Mouse (Mus musculus) heart, embryonic 10.5 days (tissue): ENCODE results near the gene Arhgap4. TPM values are rescaled to one million over a fixed set of nuclear protein-coding genes. Genes with fewer than 3 reads are reported as not detected.

Source experiments
- DNase-seq: peaks from one replicate; pipeline ENCODE4 v3.0.0-alpha.2; 2017; ENCODE audit warnings: low spot score
- H3K27ac ChIP-seq: fragments of 300-500 bp; sonication (generic); 2 replicates; pipeline ENCODE4 v1.5.1; 2016; ENCODE audit warnings: mild to moderate bottlenecking
- H3K27me3 ChIP-seq: fragments of 300-500 bp; sonication (generic); 2 replicates; pipeline ENCODE4 v1.6.1; 2016; ENCODE audit warnings: mild to moderate bottlenecking; ENCODE audit not compliant: poor library complexity, insufficient read depth, severe bottlenecking
- H3K36me3 ChIP-seq: fragments of 300-500 bp; sonication (generic); 2 replicates; pipeline ENCODE4 v1.6.1; 2016; ENCODE audit warnings: mild to moderate bottlenecking, moderate library complexity
- H3K4me1 ChIP-seq: fragments of 300-500 bp; sonication (generic); 2 replicates; pipeline ENCODE4 v1.6.1; 2016; ENCODE audit warnings: mild to moderate bottlenecking
- H3K4me3 ChIP-seq: fragments of 300-500 bp; sonication (generic); 2 replicates; pipeline ENCODE4 v1.5.1; 2016; ENCODE audit warnings: mild to moderate bottlenecking, moderate library complexity
- H3K9me3 ChIP-seq: fragments of 300-500 bp; sonication (generic); 2 replicates; pipeline ENCODE4 v1.6.1; 2016; ENCODE audit warnings: mild to moderate bottlenecking, moderate library complexity
- WGBS: fragments of 180-500 bp; shearing (Covaris S2); methylation state at CpG from one replicate; pipeline ENCODE4 v1.1.7; 2016; 5-methylcytosine and 5-hydroxymethylcytosine counted together
- polyA plus RNA-seq: library from polyadenylated mRNA; unstranded; fragments of >200 nt; fragmentation: Nextera tagmentation; extraction: Ambion mirVana; gene quantifications from 2 replicates; pipeline ENCODE4 v1.2.1, GENCODE M21; 2016

Arhgap4 gene
- polyA plus RNA-seq, 1 experiment from 2014 or later = 3.0 TPM

DNA sequence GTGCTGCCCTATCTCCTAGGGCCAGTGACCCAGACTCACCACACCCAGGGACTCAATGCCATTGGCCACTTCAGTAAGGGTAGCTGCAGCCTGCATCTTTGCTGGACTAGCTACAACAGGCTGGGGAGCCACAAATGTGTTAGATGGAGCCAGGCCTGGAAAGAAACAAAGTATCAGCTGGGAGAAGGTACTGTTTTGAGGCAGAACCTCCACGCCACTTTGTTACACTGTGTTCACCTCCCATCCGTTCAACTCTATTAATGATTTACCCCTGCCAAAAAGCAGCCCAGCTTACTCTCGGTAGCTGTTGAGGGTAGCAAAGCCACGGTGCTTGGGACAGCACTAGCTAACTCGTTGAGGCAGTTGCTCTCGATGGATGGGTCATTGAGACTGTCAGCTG, 25.2 kb upstream of the Arhgap4 start:
- Histone ChIP-seq H3K27ac (no peak overlapping the region), H3K4me3 (no peak overlapping the region), H3K27me3 (no peaks in the 10 kb centered on the region), H3K9me3 (no peaks in the 10 kb centered on the region), H3K36me3 (peaks cover 98% of the 10 kb centered on the region), H3K4me1 (no peaks in the 10 kb centered on the region)
- WGBS = 85% methylated on average over 6 of the region's 6 CpGs
- no peak for DNase-seq

DNA sequence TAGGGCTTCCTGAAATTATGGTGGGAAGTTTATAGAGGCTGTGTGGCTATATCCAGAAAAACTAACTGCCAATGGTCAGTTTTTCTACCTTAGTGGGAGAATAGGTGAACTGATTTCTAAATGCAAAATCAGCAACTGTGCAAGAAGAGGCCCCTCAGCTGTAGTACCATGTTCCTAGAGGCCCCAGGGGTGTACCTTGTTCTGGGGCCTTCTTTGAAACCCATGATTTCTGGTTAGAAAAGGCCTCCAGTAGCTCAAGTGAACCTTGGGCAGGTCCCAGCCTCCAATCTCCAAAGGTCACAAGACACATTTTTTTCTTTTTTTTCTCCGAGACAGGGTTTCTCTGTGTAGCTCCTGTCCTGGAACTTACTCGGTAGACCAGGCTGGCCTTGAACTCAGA, 20.6 kb upstream of the Arhgap4 start:
- H3K4me3 ChIP-seq = no peak overlapping the region
- H3K27ac ChIP-seq = no peak overlapping the region
- DNase-seq = no peak
- WGBS = 73% methylated on average over 2 of the region's 2 CpGs
- H3K9me3 ChIP-seq = no peaks in the 10 kb centered on the region
- peaks cover 56% of the 10 kb centered on the region for H3K36me3 ChIP-seq
- no peaks in the 10 kb centered on the region for H3K4me1 ChIP-seq
- H3K27me3 ChIP-seq = no peaks in the 10 kb centered on the region

DNA sequence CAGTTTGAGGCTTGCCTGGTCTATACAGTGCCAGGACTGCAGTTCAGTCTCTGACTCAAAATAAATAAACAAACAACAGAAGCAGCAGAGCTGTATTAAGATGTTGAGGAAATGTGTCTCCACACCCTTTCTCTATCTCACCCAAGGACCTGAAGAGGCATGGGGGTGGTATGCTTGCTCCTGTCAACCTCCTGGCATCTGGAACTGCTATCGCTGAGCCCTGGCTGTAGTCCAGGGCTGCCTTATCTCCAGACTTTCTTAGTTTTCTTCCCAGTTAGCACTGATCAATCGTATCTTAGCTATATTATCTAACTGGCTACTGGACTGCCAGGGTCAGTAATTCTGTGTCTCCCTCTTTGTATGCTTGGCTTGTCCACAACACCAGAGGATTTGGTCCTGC, 20.2 kb upstream of the Arhgap4 start:
- no peaks in the 10 kb centered on the region for H3K4me1 ChIP-seq
- H3K27ac ChIP-seq = no peak overlapping the region
- H3K4me3 ChIP-seq = no peak overlapping the region
- no peak for DNase-seq
- 63% methylated on average over 2 of the region's 2 CpGs for WGBS
- peaks cover 52% of the 10 kb centered on the region for H3K36me3 ChIP-seq
- H3K9me3 ChIP-seq = no peaks in the 10 kb centered on the region
- no peaks in the 10 kb centered on the region for H3K27me3 ChIP-seq

DNA sequence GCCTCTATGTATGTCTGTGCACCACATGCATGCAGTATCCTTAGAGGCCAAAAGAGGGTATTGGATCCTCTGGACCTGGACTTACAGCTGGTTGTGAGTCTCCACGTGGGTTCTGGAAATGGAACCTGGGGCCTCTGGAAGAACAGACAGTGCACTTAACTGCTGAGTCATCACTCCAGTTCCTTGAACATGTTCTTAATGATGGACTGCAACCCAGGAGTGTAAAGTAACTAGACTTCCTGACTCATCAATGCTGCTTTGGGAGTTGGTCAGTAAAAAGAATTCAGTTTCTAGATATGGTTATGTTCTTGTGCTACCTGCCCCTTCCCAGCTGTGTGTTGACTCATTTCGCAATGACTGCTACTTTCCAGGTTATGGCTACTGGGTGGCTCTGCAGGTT, 10.2 kb upstream of the Arhgap4 start:
- H3K4me1 ChIP-seq = no peaks in the 10 kb centered on the region
- H3K4me3 ChIP-seq = no peak overlapping the region
- 78% methylated on average over 2 of the region's 2 CpGs for WGBS
- no peaks in the 10 kb centered on the region for H3K27me3 ChIP-seq
- peaks cover 7% of the 10 kb centered on the region; the same call in 1 of the 2 replicates for H3K36me3 ChIP-seq
- DNase-seq = no peak
- no peaks in the 10 kb centered on the region for H3K9me3 ChIP-seq
- H3K27ac ChIP-seq = no peak overlapping the region

DNA sequence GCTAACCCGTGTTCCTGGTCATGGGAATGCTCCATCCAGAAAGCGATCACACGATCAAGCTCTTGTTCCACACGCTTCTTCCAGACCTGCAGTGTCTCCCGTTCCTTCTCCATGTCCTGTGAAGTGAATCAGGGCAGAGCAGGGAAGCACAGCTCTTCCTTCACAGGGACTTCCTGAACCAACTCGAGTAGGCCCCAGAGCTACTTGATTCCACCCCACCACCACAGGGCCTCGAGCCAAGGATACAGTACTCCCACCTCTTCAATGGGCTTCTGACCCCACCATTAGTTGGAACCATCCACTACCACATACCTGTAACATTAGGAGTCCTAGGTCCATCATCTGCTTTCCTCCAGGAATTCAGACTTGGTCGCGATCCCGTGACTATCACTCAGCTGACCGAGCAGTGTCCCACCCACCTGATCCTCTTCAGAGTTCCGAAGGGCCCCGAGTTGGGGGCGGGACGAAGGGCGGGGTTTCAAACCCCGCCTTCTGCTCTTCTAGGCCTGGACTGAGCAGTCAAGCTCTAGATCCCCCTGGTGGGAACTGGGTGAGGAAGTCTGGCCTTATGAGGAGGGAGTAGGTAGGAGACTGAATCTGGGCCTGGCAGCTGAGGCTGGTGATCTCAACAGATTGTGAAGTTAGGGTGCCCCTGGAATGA, 8.9 kb upstream of the Arhgap4 start, which contains the start of gene Renbp:
Gene Renbp (minus strand): TSS at position 449 of the 661 bp plus-strand sequence.
- peak within 1 kb of the TSS; percentile 53; the same call in 1 of the 2 replicates for H3K27ac ChIP-seq
- WGBS = 32% methylated on average over 17 of the region's 17 CpGs
- peak within 1 kb of the TSS; percentile 54 for H3K4me3 ChIP-seq

DNA sequence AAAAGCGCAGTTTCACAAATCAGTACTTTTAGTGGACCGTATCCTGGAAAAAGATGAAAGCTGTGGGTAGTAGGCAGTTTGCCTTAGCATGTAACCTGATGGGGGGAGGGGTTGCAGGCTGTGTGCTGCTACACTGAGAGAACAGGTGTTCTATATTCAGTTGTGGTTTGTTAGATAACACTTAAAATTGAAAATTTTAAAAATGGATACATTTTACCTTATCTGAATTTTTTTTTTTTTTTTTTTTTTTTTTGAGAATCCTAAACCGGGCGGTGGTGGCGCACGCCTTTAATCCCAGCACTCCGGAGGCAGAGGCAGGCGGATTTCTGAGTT, 846 bp upstream of the Arhgap4 start:
- no peak for DNase-seq
- Histone ChIP-seq H3K4me1 (no peaks in the 10 kb centered on the region), H3K9me3 (no peaks in the 10 kb centered on the region), H3K27ac (peak overlapping the region; percentile 88), H3K36me3 (peaks cover 27% of the 10 kb centered on the region), H3K27me3 (no peaks in the 10 kb centered on the region; the same call in 1 of the 2 replicates), H3K4me3 (peak overlapping the region; percentile 62)
- 78% methylated on average over 8 of the region's 8 CpGs for WGBS

More for the DNA sequence above, 8.9 kb upstream of the Arhgap4 start, which contains the start of gene Renbp:
- no peaks in the 10 kb centered on the region for H3K9me3 ChIP-seq
- H3K4me1 ChIP-seq = no peaks in the 10 kb centered on the region
- H3K27me3 ChIP-seq = no peaks in the 10 kb centered on the region
- H3K36me3 ChIP-seq = peaks cover 14% of the 10 kb centered on the region; the same call in 1 of the 2 replicates
- peak; percentile 92 for DNase-seq

DNA sequence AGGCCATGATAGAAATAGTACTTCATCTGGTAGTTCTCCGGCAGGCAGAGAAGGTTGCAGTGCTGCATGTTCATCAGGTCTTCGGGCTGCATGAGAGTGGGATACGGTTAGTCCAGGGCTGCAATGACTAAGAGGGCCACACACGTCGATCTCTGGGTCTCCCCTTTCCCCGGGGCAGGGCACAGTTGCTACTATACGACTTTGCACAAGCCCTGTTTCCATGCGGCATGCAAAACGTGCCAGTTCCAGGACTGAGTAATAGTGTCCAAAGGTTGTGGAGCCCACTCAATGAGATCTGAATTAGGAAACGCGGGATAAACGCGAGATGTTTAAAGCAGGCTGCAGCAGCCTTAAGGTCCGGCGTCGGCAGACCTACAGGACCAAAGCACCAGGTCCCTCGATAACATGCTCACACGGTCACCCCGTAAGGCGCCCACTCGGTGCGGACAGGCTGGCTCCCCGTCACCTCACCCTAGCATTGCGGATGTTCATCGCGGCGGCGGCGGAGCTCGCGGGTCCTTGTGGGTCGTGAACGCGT, 316 bp downstream of the Arhgap4 start:
- peak overlapping the region; percentile 88 for H3K27ac ChIP-seq
- H3K27me3 ChIP-seq = no peaks in the 10 kb centered on the region; the same call in 1 of the 2 replicates
- H3K4me3 ChIP-seq = peak overlapping the region; percentile 62
- no peaks in the 10 kb centered on the region for H3K9me3 ChIP-seq
- peaks cover 34% of the 10 kb centered on the region for H3K36me3 ChIP-seq
- 16% methylated on average over 34 of the region's 34 CpGs for WGBS
- no peaks in the 10 kb centered on the region for H3K4me1 ChIP-seq
- DNase-seq = no peak

DNA sequence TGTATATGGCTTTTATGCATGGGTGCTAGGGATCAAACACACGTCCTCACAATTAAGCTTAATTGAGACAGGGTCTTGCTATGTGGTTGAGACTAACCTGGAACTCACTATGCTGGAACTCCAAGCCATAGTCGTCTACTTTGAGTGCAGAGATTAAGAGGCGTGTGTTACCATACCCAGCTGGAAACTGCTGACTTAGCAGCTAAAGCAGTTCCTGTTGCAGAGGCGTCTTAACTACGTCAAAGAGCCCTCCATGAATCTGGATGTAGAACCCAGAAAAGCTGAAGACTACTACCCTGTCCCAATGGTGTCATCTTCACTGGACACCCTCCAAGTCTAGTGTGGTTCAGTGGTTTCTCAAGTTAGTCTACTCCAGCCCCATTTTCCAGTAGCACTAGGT, 3.0 kb downstream of the Arhgap4 start:
- Histone ChIP-seq H3K4me3 (no peak overlapping the region), H3K36me3 (peaks cover 28% of the 10 kb centered on the region), H3K27me3 (no peaks in the 10 kb centered on the region; the same call in 1 of the 2 replicates), H3K27ac (no peak overlapping the region), H3K9me3 (no peaks in the 10 kb centered on the region), H3K4me1 (no peaks in the 10 kb centered on the region)
- 85% methylated on average over 5 of the region's 5 CpGs for WGBS
- DNase-seq = no peak

DNA sequence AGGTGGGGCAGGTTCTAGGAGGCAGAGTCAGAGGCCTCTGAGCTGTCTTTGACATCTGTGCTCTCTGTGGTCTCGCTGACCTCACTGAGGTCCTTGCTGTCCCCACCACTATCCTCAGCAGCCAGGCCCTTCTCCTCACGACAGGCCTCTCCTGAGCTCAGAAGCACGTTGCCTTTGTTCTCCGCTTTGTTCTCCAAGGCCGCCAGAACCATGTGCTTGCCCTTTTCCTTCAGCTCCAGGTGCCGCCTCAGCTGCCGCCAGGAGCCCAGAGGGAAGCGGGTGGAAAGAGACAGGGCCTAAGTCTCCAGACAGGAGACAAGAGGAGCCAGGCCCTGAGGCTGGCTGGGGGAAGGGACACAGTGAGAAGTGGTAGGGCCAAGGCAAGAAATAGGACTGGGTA, 4.7 kb downstream of the Arhgap4 start:
- H3K4me1 ChIP-seq = no peaks in the 10 kb centered on the region
- 83% methylated on average over 8 of the region's 8 CpGs for WGBS
- H3K27me3 ChIP-seq = no peaks in the 10 kb centered on the region; the same call in 1 of the 2 replicates
- no peak for DNase-seq
- peaks cover 28% of the 10 kb centered on the region for H3K36me3 ChIP-seq
- no peak overlapping the region for H3K27ac ChIP-seq
- no peak overlapping the region for H3K4me3 ChIP-seq
- H3K9me3 ChIP-seq = no peaks in the 10 kb centered on the region

DNA sequence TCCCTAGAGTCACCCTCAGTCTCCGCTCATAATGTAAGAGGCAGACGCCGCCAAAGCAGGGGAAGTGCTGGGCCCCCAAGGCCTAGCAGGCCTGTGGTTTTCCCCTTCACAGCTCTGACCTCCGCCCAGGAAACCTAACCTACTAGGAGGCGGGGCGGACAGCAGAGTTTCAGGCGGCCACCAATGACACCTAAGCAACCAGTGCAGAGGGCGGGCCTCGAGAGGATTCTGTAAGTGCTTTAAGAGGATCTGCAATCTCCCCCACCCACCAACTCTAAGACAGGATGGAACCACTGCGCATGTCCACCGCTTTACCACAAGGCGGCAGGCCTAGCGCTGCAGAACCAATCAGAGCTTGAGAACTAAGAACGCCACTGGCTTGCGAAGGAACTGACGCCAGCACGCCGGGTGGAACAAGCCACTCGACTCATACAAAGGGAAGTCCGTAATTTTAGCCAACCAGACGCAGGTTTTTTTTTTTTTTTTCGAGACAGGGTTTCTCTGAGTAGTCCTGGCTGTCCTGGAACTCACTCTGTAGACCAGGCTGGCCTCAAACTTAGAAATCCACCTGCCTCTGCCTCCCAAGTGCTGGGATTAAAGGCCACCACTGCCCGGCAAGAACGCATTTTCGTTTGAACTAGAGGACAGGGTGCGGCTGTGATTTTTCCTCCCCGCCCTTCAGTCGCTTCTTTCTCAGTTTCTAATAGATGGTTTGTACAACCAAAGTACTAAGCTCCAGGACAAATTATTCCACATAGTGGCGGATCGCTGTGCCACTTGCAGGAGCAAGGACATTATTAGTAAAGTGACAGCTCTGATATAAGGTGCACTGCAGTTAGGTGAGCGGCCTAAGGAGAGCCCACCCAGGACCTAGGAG, 6.6 kb downstream of the Arhgap4 start:
- H3K27me3 ChIP-seq = no peaks in the 10 kb centered on the region
- DNase-seq = peak; percentile 98
- no peaks in the 10 kb centered on the region for H3K9me3 ChIP-seq
- H3K4me3 ChIP-seq = peak overlapping the region; percentile 35
- peaks cover 28% of the 10 kb centered on the region for H3K36me3 ChIP-seq
- peak overlapping the region; percentile 73 for H3K27ac ChIP-seq
- WGBS = 26% methylated on average over 31 of the region's 31 CpGs
- 0 out of 2 replicates have a peak, but pooled peaks cover 6% of the 10 kb centered on the region for H3K4me1 ChIP-seq

DNA sequence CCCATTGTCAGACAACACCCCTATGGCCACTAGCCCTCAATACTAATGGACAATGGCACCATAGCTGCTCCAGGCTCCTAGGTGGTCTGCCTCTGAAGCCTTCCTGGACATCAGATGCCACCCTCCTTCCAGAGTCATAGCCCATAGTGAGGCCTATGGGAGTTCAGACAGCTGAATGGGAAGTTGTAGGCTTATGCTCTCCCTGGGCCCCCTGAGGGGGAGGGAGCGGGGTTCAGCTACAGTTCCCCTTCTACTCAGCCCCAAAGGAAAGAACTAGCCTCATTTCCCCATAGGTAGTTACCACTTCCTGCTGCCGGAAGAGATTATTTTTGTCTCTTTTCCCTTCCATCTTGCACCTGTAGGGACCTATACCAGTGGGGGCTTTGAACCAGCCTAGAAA, 10.1 kb downstream of the Arhgap4 start:
- WGBS = 76% methylated on average over 2 of the region's 2 CpGs
- H3K4me1 ChIP-seq = 0 out of 2 replicates have a peak, but pooled peaks cover 6% of the 10 kb centered on the region
- peak; percentile 53 for DNase-seq
- no peak overlapping the region for H3K4me3 ChIP-seq
- H3K9me3 ChIP-seq = no peaks in the 10 kb centered on the region
- H3K27me3 ChIP-seq = peaks cover 5% of the 10 kb centered on the region; the same call in 1 of the 2 replicates
- no peak overlapping the region for H3K27ac ChIP-seq
- no peaks in the 10 kb centered on the region for H3K36me3 ChIP-seq

DNA sequence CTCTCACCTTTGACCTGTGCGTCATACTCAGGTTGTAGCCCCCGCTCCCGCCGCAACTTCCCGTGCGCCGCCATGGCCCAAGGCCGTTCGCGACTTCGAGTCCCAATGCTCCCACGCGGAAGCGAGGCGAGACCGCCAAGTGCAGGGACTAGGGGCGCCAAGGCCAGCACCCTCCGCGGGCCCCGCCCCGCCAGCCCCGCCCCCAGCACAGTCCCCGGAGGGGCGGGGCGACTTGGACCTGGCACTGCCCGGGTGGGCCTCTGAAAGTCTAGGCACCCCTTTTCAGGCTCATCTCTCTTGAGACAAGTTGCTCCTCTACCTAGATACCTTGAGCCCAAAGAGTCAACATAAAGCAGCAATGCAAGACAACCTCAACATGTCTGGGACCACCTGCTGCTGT, 10.5 kb downstream of the Arhgap4 start:
- 15% methylated on average over 26 of the region's 26 CpGs for WGBS
- DNase-seq = no peak
- no peaks in the 10 kb centered on the region for H3K36me3 ChIP-seq
- peaks cover 7% of the 10 kb centered on the region; the same call in 1 of the 2 replicates for H3K27me3 ChIP-seq
- peak overlapping the region; percentile 12; the same call in 1 of the 2 replicates for H3K27ac ChIP-seq
- peak overlapping the region; percentile 48 for H3K4me3 ChIP-seq
- 0 out of 2 replicates have a peak, but pooled peaks cover 6% of the 10 kb centered on the region for H3K4me1 ChIP-seq
- H3K9me3 ChIP-seq = no peaks in the 10 kb centered on the region

DNA sequence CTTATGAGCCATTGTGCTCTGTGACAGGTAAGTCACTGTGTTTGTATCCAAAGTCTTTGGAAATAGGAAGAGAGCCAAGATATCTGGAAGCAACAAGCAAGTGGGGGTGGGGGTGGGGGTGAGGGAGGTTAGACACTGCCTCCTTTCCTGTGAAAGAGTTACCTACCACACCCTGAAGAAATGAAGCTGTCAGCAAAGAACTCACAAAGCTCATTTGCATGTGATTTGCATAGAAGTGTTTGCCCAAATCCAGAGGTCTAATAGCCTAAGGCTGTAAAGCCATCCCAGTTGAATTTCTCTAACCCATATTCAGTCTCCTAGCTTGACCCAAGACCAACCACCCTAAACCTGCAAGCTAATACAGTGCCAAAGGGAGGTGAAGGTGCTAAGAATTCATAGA, 11.2 kb downstream of the Arhgap4 start:
- peaks cover 7% of the 10 kb centered on the region; the same call in 1 of the 2 replicates for H3K27me3 ChIP-seq
- DNase-seq = peak; percentile 36
- H3K4me3 ChIP-seq = no peak overlapping the region; the same call in 1 of the 2 replicates
- no peak overlapping the region for H3K27ac ChIP-seq
- H3K9me3 ChIP-seq = no peaks in the 10 kb centered on the region
- H3K4me1 ChIP-seq = 0 out of 2 replicates have a peak, but pooled peaks cover 6% of the 10 kb centered on the region
- no peaks in the 10 kb centered on the region for H3K36me3 ChIP-seq
